Mouse (Mus musculus) CD4-positive, CD25-positive, alpha-beta regulatory T cell, adult 4 months (primary cell): ENCODE results near the gene Ppp2r5d. TPM values are rescaled to one million over a fixed set of nuclear protein-coding genes. Genes with fewer than 3 reads are reported as not detected.
A peak's percentile ranks its signal among the peaks of the same experiment; 100 is the strongest.

Source experiments
- ATAC-seq: one replicate; pipeline ENCODE4 v1.8.0; 2017
- polyA plus RNA-seq, 2 experiments: library from polyadenylated mRNA; unstranded; fragments of 100-300 nt; shearing (Covaris generic); gene quantifications; one replicate each; pipeline ENCODE4 v1.2.1; 2017

The Ppp2r5d gene
- polyA plus RNA-seq, 2 experiments from 2014 or later: 19.7 to 31.4 TPM

DNA sequence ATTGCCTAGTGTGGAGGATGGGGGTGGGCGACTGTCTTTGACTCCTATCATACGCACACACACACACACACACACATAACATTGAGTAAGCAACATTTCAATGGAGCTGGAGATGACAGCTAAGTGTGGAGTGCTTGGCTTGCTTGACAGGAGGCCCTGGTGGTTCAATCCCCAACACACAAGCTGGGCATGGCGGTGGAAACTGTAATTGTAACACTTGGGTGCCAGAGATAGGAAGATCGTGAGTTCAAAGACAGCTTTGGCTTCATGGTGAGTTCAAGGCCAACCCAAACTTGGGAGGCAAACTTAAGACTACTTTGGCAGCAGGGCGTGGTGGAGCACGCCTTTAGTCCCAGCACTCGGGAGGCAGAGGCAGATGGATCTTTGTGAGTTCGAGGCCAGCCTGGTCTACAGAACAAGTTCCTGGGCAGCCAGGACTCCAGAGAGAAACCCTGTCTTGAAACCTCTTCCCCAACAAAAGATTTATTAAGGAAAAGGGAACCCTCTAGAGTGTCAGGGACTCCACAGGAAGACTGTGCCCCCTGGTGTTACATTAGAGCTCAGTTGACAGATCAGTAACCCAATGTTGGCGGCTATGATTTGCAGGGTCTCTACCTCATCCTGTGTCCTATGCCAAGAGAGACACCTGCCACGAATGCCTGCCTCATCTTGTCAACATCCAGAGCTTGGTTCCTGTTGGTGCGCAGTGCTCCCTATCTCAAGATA lies 10.0 kb upstream of the Ppp2r5d start:
- ATAC-seq: no peak

DNA sequence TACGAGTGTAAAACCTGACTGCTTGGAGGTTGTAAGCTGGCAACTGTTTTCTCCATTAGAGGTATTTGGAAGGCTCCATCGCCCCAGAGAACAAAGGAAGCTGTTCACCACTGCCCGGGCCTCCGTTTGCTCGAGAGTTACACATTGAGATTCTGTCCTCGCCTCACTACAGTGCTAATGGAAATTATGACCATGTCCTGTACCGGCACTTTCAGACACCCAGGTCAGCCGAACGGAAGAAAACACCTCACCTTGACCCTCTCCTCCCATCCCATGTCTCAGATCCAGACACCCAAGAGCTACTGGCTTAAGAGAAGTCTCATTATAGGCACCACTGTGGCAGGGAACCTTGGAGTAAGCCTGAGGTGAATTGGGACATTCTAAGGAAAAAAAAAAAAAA lies 8.9 kb upstream of the Ppp2r5d start:
- no peak for ATAC-seq

DNA sequence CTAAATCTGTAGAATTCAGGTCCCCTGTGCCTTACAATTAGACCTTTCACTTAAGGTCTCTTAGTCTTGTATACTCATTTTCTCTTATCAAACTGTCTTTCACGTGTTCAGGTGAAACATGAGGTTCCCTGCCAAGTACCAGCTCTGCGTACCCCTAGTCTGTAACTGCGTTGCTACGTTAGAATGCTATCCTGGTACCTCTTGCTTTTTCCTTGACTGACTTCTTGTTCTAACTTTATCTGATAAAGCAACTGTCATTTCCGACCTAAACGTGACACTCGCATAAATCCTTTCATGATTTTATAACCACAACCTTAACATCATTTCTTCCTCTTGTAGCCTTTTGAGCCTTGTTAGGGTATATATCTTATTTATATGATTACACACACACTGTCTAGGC lies 7.5 kb upstream of the Ppp2r5d start:
- ATAC-seq: peak; percentile 9

DNA sequence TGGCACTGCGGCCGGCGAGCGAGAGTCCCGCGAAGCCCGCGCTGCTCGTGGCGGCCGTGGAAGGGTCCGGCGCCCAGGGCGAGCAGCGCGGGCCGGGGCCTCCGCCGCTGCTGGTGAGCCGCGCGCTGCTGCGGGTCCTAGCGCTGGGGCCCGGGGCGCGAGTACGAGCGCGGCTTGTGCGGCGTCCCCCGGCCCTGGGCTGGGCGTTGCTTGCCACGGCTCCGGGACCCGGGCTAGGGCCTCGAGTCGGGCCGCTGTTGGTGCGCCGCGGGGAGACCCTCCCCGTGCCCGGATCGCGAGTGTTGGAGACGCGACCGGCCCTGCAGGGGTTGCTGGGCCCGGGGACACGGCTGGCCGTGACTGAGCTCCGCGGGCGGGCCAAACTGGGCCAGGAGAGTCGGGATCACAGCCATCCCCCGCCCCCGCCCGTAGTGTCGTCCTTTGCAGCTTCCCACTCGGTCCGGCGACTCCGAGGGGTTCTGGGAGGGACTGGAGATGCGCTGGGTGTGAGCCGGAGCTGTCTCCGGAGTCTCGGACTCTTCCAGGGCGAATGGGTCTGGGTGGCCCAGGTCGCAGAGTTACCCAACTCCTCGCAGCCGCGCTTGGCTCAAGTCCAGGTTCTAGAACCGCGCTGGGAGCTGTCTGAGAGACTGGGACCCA lies 6.8 kb upstream of the Ppp2r5d start:
- ATAC-seq: peak; percentile 38

DNA sequence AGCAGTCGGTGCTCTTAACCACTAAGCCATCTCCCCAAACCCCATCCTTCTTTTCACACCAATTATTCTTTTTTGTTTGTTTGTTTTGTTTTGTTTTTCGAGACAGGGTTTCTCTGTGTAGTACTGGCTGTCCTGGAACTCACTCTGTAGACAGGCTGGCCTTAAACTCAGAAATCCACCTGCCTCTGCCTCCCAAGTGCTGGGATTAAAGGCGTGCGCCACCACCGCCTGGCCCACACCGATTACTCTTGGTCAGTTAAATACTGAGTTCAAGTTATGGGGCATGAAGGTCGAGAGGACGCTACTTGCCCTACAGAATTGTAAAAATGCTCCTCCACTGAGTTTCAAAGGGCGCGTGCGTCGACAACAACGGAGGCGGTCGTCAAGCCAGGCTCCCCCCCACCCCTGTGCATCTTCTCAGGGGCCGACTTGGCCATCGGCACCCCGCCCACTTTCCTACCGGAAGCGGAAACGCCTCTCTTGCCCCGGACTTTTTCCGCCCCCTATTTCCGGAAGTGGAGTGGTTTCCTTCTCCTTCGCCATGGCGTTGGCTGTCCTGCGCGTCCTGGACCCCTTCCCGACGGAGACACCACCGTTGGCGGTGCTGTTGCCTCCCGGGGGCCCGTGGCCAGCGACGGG lies 6.2 kb upstream of the Ppp2r5d start, which contains the start of gene Pex6:
TSS of gene Pex6 (plus strand) at position 505 of the 639 bp plus-strand sequence.
- peak; percentile 97 for ATAC-seq

DNA sequence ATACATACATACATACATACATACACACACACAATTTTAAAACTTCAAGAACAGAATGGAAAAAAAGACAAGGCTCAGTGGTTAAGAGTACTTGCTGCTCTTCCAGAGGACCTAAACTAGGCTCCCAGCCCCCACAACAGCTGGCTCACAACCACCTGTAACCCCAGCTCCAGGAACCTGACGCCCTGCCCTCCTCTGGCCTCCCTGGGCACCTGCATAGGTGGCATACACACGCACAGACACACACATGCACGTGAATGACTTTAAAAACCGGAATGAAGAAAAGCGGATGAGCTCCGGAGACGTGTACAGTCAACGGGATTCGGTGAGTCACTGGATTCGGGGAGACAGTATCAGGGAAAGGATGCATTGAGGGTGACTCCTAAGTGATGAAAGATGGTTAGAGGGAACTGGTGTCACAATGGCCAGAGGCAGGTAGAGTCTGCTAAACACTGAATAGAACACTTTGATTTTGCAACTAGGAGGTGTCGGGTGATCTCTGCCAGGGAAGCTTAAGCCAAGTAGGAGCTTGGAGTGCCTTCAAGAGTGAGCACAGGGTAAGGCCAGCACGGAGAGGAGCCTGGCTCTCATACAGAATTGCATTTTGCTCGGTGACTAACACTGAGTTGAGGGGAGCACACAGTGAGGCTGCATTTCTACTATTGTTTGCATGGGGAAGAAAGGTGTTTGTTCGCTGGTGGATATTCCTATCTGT lies 1.6 kb upstream of the Ppp2r5d start:
- no peak for ATAC-seq

DNA sequence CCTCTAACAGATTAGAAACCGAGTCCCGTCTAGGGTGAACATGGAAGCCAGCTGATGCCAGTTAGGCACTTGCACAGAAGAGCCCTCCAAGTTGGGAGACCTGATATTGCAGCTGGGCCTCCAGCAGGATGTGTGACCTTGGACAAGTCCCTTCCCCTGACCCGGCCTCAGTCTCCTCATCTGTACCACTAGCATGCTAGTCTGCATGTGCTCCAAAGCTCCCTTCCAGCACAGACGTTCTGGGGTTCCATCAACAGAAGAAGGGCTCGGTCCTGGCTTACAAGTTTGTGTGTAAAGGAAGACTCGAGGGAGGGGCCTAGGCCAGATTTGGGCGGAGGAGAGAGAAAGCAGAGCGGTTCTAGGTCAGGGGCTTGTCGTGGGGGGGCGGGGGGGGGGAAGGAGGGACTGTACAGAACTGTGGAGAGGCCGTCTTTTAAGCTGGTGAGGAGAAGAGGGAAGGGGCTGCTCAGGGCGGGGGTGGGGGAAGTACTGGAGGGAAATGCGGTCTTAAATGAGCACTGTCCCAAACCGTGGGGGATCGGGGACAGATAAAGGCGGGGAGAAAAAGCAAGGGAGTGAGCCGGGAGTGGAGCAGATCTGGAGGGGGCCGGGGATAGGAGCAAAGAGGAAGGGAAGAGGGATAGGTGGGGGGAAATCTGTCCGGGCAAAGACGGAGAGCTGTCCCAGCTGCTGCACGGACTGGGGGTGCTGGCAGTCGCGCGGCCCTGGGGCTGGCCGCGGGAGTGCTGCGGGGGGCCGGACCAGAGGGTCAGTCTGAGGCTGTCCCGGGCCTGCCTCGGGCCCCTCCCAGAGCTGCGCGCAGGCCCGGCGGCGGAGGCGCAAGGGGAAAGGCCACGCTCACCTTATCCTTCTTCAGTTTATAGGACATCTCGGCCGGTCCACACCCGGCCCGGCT lies 682 bp downstream of the Ppp2r5d start:
- no peak for ATAC-seq

DNA sequence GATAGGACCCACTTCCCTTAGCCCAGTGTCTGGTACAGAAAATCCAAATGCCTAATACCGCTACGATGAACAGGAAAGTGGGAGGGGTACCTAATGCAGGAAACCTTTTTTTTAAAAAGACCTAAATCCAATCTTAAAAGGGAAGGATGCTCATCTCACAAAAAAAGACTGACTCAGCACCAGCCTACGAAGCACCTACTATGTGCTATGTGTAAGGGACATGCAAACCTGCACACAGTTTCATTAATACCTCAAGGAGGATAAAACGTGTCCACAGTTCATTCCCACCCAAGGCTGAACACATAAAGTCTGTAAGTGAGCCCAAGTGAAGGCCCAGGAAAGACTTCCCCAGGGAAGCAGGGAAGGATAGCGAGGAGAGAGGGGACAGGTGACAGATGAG lies 2.4 kb downstream of the Ppp2r5d start:
- ATAC-seq: no peak

DNA sequence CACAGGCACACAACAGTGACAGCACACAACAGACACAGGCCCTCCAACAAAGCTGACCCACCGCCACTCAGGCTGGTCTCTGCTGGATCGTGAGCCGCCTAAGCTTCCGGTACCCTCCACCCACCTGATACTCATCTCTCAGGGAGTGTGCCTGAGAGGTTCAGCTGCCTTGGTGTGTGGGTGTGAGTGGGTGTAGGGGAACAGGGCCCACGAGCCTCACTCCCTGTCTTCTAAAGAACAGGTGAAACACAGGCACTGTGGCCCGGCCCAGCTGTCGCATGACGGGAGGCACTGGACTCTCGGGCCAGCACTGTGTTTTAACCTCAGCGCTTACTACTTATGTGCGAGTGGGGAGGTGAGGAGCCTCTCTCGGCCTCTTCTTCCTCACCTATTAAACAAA lies 2.8 kb downstream of the Ppp2r5d start:
- ATAC-seq: no peak

DNA sequence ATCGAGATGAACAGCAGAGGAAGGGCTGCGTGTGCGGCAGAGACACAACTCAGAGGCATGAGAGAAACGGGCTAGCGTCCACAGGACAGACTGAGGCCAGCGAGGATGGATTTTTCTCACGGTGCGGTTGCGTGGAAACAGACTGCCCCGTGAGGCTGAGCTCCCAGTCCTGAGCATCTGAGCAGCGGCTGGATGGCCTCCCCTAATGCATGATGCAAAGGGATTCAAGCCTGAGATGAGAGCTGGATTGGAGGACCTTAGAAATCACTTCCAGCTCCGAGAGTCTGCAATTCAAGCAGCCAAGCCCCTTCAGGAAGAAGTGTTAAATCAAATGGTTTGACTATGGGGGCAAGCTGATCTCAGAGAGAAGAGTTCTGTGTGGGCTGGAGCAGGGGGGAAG lies 3.4 kb downstream of the Ppp2r5d start:
- no peak for ATAC-seq

DNA sequence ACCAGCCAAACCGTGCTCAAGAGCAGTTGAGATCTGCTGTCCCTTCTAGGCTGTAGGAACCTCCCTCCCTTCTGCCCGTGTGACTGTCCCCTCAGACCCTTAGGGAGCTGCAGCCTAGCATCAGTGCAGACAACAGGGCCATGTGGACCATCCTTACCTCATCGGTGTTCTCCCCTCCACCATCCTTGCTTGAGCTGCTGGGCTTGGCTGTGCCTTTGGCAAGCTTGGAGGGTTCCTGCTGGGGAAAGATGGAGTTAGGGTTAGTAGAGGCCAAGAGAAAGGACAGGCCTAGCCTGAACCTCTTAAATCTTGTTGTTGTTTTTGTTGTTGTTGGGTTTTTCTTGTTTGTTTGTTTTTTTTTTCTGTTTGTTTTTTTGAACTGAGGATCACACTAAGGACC lies 5.0 kb downstream of the Ppp2r5d start:
- no peak for ATAC-seq

DNA sequence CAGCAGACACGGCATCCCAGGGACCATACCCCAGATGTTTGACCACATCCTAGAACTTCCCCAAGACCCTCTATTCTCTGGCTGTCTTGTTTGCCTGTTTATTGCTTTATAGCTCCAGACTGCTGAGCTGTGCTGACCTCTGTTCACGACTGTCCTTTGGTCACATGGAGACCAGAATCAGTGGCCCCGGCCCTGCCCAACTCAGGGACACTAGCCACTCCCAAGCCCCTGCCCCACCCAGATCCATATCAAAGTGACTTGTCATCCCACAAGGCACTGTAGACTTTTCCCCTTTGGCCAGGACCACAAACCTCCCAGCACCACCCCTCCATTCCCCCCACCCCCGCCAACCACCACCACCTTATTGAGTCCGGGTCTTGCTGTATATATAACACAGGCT lies 5.7 kb downstream of the Ppp2r5d start:
- ATAC-seq: no peak

DNA sequence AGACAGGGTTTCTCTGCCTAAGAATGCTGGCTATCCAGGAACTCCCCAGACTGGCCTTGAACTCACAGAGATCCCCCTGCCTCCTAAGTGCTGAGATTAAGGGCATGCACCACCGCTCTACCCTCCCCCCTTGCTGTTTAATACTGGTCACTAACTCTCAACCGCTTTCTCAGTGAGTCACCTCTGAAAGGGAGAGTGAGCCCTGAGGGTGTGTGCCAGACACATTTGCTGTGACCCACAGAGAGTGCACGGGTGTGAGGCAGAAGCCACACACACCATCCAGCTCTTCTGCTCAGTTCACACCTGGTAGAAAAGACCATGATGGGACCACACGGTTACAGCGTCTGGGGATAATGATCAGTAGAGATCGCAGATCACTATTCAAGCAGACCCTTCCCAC lies 6.4 kb downstream of the Ppp2r5d start:
- ATAC-seq: no peak

DNA sequence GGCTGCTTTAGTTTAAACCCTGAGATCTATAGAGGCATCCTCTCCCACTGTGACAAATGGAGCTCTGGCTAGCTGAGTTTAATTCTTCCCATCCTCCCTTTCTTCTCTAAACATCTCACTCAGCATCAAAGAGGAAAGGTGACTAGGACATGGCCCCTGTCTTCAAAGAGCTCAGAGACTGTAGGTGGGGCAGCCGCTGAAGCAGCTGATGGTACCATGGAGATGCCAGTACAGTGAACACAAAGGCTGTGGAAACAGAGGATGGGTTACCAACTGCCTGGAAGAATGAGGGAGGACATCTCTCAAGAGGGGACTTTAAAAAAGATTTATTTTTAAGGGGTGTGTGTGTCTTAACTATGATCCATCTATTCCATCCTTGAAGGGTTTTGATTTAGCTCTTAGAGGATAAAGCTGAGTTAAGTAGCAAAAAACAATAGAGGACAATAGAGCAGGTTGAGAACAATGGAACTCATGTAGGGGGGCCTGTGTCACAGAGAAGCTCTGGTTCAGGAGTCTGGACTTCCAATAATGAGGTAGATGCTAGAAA lies 10.3 kb downstream of the Ppp2r5d start:
- no peak for ATAC-seq

DNA sequence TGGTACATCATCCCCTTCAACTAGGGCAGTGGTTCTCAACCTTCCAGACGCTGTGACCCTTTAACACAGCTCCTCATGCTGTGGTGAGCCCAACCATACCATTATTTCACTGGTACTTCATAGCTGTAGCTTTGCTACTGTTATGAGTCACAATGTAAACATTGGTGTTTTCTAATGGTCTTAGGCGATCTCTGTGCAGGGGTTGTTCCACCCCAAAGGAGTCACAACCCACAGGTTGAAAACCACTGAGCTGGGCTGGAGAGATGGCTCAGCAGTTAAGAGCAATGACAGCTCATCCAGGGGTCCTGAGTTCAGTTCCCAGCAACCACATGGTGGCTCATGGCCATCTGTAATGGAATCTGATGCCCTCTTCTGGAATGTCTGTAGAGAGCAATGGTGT lies 13.5 kb downstream of the Ppp2r5d start:
- no peak for ATAC-seq

DNA sequence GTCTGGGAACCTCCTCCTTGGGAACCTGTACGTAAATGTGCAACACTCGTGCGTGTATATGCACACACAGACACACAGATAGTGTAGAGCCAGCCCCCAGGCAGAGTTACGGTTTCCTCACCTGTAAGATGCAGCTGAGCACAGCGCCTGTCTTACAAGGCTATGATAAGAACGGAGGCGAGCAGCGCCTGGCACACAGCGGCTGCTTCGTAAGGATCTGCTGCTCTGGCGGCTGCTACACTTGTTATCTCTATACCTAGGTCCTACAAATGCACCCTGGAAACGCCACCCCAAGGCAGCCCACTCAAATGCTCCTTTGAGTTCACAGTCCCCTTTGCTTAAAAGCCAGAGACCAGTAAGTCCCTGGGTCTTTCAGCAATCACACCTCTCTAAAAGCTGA lies 14.2 kb downstream of the Ppp2r5d start:
- no peak for ATAC-seq

DNA sequence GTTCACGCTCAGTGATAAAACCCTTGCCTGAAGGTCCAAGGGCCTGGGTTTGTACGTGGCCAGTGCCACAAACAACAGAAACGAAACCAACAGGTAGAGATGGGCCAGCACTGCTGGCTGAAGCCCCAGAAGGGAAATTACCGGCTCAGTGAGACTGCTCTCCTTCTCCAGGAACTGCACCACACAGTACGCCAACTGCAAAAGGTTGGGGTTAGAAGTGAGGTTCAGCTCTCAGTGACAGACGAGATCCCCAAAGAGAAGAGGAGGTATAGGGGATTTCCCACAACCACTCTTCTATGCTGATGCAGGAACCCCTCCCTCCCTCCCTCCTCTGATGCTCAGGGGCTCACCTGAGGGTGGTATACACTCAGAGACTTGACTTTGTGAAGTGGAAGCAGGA lies 19.0 kb downstream of the Ppp2r5d start:
- ATAC-seq: peak; percentile 89

DNA sequence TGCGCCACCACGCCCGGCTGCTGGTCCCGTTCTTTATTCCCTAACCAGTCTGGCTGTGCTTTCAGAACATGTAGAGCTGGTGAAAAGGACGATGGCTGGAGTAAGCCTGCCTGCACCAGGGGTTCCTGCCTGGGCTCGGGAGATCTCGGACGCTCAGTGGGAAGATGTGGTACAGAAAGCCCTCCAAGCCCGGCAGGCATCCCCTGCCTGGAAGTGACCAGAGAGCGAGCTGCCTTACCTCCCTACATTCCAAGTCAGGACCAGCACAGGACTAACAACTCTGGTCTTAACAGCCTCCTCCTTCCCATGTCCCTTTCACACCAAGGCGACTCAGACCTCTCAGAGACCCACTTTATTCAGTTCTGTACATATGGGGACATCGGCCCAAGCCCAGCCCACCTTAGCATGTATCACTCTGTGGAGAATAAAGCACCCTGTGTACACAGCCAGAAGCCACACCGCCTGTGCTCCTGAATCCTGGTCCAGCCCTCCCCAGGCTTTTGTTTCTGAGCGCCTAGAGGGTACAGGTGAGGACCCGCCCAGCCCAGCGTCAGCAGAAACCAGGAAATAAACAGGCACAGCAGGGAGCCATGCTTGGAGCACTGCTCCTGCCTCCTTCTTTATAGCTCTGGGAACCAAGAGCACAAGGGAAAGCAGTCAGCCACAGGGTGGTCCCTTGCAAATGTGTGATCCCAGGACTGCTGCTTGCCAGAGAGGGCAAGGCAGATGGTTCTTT lies 22.1 kb downstream of the Ppp2r5d start:
- no peak for ATAC-seq

DNA sequence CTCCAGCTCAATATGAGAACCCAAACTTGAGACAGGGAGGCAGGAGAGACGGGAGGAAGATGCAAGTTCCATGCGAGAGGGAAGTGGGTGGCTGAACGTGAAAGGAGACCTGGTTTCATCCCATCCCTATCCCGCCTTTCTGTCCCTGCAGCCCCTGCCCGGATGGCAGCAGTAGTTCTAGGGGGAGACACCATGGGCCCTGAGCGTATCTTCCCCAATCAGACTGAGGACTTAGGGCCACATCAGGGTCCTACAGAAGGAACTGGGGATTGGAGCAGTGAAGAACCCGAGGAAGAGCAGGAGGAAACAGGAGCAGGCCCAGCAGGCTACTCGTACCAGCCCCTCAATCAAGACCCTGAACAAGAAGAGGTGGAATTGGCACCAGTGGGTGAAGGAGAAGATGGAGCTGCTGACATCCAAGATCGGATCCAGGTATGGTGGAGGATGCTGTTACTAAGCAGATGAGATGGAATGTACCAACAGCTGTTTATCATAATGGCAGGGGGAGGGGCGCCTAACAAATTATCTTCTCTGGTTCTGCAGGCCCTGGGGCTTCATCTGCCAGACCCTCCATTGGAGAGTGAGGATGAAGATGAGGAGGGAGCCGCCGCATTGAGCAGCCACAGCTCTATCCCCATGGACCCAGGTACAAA lies 23.3 kb downstream of the Ppp2r5d start:
- no peak for ATAC-seq

DNA sequence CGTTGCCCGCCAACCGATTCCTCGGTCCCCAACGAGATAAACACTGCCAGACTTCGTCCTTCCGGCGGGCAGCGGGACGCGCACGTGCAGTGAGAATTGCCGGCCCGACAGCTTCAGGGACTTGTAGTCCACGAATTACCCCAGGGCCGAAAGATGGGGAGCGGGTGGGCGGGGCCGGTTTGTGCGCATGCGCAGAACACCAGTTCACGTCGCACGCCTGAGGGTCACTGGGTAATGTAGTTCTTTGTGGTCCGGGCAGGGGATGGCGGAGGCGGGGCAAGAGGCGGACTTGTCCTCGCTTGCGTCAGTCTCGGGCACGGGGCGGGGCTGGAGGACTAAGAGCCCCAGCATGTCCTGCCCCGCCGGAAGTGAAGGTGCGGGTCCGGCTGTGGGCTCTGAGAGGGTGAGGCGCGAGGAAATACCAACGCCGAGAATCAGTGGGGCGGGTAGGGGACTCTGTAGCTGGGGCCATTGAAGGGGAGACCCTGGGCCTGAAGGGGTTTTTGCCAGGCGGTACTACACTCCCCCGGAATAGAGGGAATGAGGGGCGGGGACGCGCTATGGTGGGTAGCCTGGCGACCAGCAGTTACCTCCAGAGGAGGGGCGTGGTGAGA lies 24.0 kb downstream of the Ppp2r5d start, which contains the start of gene Klhdc3:
TSS of gene Klhdc3 (minus strand) at position 155 of the 614 bp plus-strand sequence.
- ATAC-seq: peak; percentile 99
